9 mouse cellular contexts compared by ENCODE assay signal in the genomic region with DNA sequence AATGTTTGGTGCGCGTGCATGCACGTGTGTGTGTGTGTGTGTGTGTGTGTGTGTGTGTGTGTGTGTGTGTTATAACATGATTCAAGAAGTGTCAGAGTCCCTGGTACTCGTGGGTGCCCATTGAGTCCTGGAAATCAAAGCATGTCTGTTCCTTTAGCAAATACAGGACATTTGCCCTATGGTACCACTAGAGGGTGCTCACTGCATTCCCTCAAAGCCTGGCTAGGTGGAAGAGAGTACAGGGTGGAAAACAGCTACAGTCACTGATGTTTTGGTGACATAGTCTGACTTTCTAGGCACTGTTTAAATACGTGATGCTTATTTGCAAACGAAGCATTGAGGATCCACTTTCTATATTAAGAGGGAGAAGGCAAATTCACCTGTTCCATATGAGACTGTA. TPM values are rescaled to one million over a fixed set of nuclear protein-coding genes. Genes with fewer than 3 reads are reported as not detected.
DNase-seq lines count a peak whose midpoint lies in the region; ATAC-seq lines count a peak whose summit lies in the region.
"Had no signal": no experiment of that assay in that cellular context is flagged by ENCODE, and none has a peak within 500 bp of the region (broad histone marks: within the 10 kb centered on the region; RNA-seq: fewer than 3 reads in every experiment).

No protein-coding gene starts in this region.

- peak; percentile 21 for DNase-seq in c-Kit-positive CD71-positive TER-119-negative erythroid progenitor cells, embryonic 14.5 days (ENCODE audit: low read depth)
- peak; percentile 53 for DNase-seq in forebrain, embryonic 11.5 days (ENCODE audit: low spot score)
- peak; percentile 52 for DNase-seq in intestine, embryonic 14.5 days (ENCODE audit: low spot score)
- peak; percentile 67 to 75 for DNase-seq in left cerebral cortex, postnatal 14 days (ENCODE audit: low spot score in 2 of 2)
- DNase-seq in thymus, postnatal 14 days = peak; percentile 16

- no peak overlapping the region for H3K4me2 ChIP-seq in heart, embryonic 11.5 days
- no peak overlapping the region for H3K4me2 ChIP-seq in heart, embryonic 12.5 days
- no peak overlapping the region for H3K4me2 ChIP-seq in forebrain, embryonic 11.5 days (ENCODE audit: low read depth, low read length, severe bottlenecking)
- no peak overlapping the region for H3K4me2 ChIP-seq in intestine, embryonic 14.5 days (ENCODE audit: low read length)
- H3K4me2 ChIP-seq in midbrain, embryonic 13.5 days (replicated peaks) = no peak overlapping the region

- H3K27me3 ChIP-seq in heart, embryonic 11.5 days (ENCODE audit: control insufficient read depth, insufficient read depth, low read length) = no peaks in the 10 kb centered on the region
- no peaks in the 10 kb centered on the region for H3K27me3 ChIP-seq in heart, embryonic 12.5 days (replicated peaks)
- H3K27me3 ChIP-seq in forebrain, embryonic 11.5 days (ENCODE audit: control insufficient read depth, insufficient read depth, low read length) = no peaks in the 10 kb centered on the region
- H3K27me3 ChIP-seq in intestine, embryonic 14.5 days (replicated peaks; ENCODE audit: control insufficient read depth, insufficient read depth, low read length) = no peaks in the 10 kb centered on the region
- H3K27me3 ChIP-seq in midbrain, embryonic 13.5 days = no peaks in the 10 kb centered on the region

- H3K9me3 ChIP-seq in heart, embryonic 11.5 days (replicated peaks; ENCODE audit: control insufficient read depth, low read length) = no peaks in the 10 kb centered on the region
- no peaks in the 10 kb centered on the region for H3K9me3 ChIP-seq in heart, embryonic 12.5 days (replicated peaks)
- no peaks in the 10 kb centered on the region for H3K9me3 ChIP-seq in forebrain, embryonic 11.5 days (ENCODE audit: control insufficient read depth, low read length)
- H3K9me3 ChIP-seq in intestine, embryonic 14.5 days (ENCODE audit: control insufficient read depth, low read length) = no peaks in the 10 kb centered on the region
- no peaks in the 10 kb centered on the region for H3K9me3 ChIP-seq in midbrain, embryonic 13.5 days
- H3K9me3 ChIP-seq: megakaryocyte, embryonic 14.5 days had no signal

- H3K4me3 ChIP-seq in heart, embryonic 11.5 days (ENCODE audit: low read depth, low read length) = no peak overlapping the region
- H3K4me3 ChIP-seq in heart, embryonic 12.5 days = no peak overlapping the region
- no peak overlapping the region for H3K4me3 ChIP-seq in forebrain, embryonic 11.5 days (ENCODE audit: low read depth, low read length)
- H3K4me3 ChIP-seq in intestine, embryonic 14.5 days (ENCODE audit: low read depth, low read length) = no peak overlapping the region
- H3K4me3 ChIP-seq in midbrain, embryonic 13.5 days (replicated peaks) = no peak overlapping the region
- H3K4me3 ChIP-seq: megakaryocyte, embryonic 14.5 days had no signal

- 0 out of 2 replicates have a peak, but pooled peaks have one; percentile 40 for ATAC-seq in heart, embryonic 11.5 days (replicated peaks; ENCODE audit: insufficient number of reproducible peaks, low FRiP score, low TSS enrichment)
- no peak for ATAC-seq in heart, embryonic 12.5 days (ENCODE audit: insufficient number of reproducible peaks, low FRiP score)
- peak; percentile 75 for ATAC-seq in forebrain, embryonic 11.5 days (replicated peaks; ENCODE audit: low FRiP score)
- ATAC-seq in intestine, embryonic 14.5 days (replicated peaks; ENCODE audit: low FRiP score, low TSS enrichment, low read depth) = peak; percentile 65; the same call in 1 of the 2 replicates
- ATAC-seq in midbrain, embryonic 13.5 days = peak; percentile 87

- no peak overlapping the region for H3K27ac ChIP-seq in heart, embryonic 11.5 days (ENCODE audit: low read depth, low read length)
- H3K27ac ChIP-seq in heart, embryonic 12.5 days (ENCODE audit: poor library complexity, severe bottlenecking) = no peak overlapping the region
- H3K27ac ChIP-seq in forebrain, embryonic 11.5 days (ENCODE audit: low read depth, low read length) = no peak overlapping the region
- H3K27ac ChIP-seq in intestine, embryonic 14.5 days (ENCODE audit: low read depth) = no peak overlapping the region
- no peak overlapping the region for H3K27ac ChIP-seq in midbrain, embryonic 13.5 days

- H3K4me1 ChIP-seq in heart, embryonic 11.5 days (ENCODE audit: control insufficient read depth, insufficient read depth, low read length) = no peaks in the 10 kb centered on the region
- no peaks in the 10 kb centered on the region for H3K4me1 ChIP-seq in heart, embryonic 12.5 days (replicated peaks)
- no peaks in the 10 kb centered on the region for H3K4me1 ChIP-seq in forebrain, embryonic 11.5 days (replicated peaks; ENCODE audit: control insufficient read depth, insufficient read depth, low read length)
- no peaks in the 10 kb centered on the region for H3K4me1 ChIP-seq in intestine, embryonic 14.5 days (replicated peaks; ENCODE audit: control insufficient read depth, insufficient read depth, low read length)
- no peaks in the 10 kb centered on the region for H3K4me1 ChIP-seq in midbrain, embryonic 13.5 days (replicated peaks)

- 10% methylated on average over 6 of the region's 6 CpGs for WGBS in heart, embryonic 11.5 days (ENCODE audit: insufficient replicate concordance)
- 5% methylated on average over 6 of the region's 6 CpGs for WGBS in heart, embryonic 12.5 days
- WGBS in forebrain, embryonic 11.5 days = 6% methylated on average over 6 of the region's 6 CpGs
- WGBS in intestine, embryonic 14.5 days = 8% methylated on average over 6 of the region's 6 CpGs
- WGBS in midbrain, embryonic 13.5 days = 9% methylated on average over 6 of the region's 6 CpGs

- H3K36me3 ChIP-seq in heart, embryonic 11.5 days (ENCODE audit: control insufficient read depth, insufficient read depth, low read length) = no peaks in the 10 kb centered on the region
- H3K36me3 ChIP-seq in heart, embryonic 12.5 days = no peaks in the 10 kb centered on the region
- H3K36me3 ChIP-seq in forebrain, embryonic 11.5 days (ENCODE audit: control insufficient read depth, insufficient read depth, low read length) = no peaks in the 10 kb centered on the region
- H3K36me3 ChIP-seq in intestine, embryonic 14.5 days (ENCODE audit: control insufficient read depth, insufficient read depth, low read length) = no peaks in the 10 kb centered on the region
- H3K36me3 ChIP-seq in midbrain, embryonic 13.5 days = no peaks in the 10 kb centered on the region

- intact Hi-C loops in left cerebral cortex, postnatal 14 days (cut with DNase I) = loop anchor here (5.0 to 10.0 kb wide), 3 partner anchors 355 to 1012 kb away; no protein-coding TSS in a partner anchor

- no peak overlapping the region for H3K9ac ChIP-seq in heart, embryonic 11.5 days (ENCODE audit: low read depth, low read length)
- H3K9ac ChIP-seq in heart, embryonic 12.5 days = no peak overlapping the region
- H3K9ac ChIP-seq in forebrain, embryonic 11.5 days (ENCODE audit: low read length) = no peak overlapping the region
- H3K9ac ChIP-seq in intestine, embryonic 14.5 days (ENCODE audit: low read length) = no peak overlapping the region
- no peak overlapping the region for H3K9ac ChIP-seq in midbrain, embryonic 13.5 days (replicated peaks)

RNA-seq across cellular contexts. Expression of a gene that starts 27.9 kb away (rescaled TPM):
- not detected in 2 replicates for polyA plus RNA-seq in heart, embryonic 11.5 days (2014; fragmentation: Nextera tagmentation; extraction: Ambion mirVana)
- polyA plus RNA-seq in heart, embryonic 12.5 days (2016; fragmentation: Nextera tagmentation; extraction: Ambion mirVana) = not detected in 2 replicates
- not detected in 2 replicates for polyA plus RNA-seq in forebrain, embryonic 11.5 days (2014; fragmentation: Nextera tagmentation; extraction: Ambion mirVana)
- polyA plus RNA-seq in intestine, embryonic 14.5 days (2014; fragmentation: Nextera tagmentation; extraction: Ambion mirVana) = not detected in 2 replicates
- not detected for total RNA-seq in left cerebral cortex, postnatal 14 days (2021)
- polyA plus RNA-seq in midbrain, embryonic 13.5 days (2015; fragmentation: Nextera tagmentation; extraction: Ambion mirVana) = not detected in 2 replicates

RNA-seq across cellular contexts. Expression of a gene that starts 31.9 kb away (rescaled TPM):
- 0.41 and 1.1 TPM in 2 replicates for polyA plus RNA-seq in heart, embryonic 11.5 days (2014; fragmentation: Nextera tagmentation; extraction: Ambion mirVana)
- 0.63 and 0.78 TPM in 2 replicates for polyA plus RNA-seq in heart, embryonic 12.5 days (2016; fragmentation: Nextera tagmentation; extraction: Ambion mirVana)
- polyA plus RNA-seq in forebrain, embryonic 11.5 days (2014; fragmentation: Nextera tagmentation; extraction: Ambion mirVana) = 5.5 and 8.0 TPM in 2 replicates
- 2.0 and 2.1 TPM in 2 replicates for polyA plus RNA-seq in intestine, embryonic 14.5 days (2014; fragmentation: Nextera tagmentation; extraction: Ambion mirVana)
- 10 to 100 TPM; 57.5 to 64.6 TPM for total RNA-seq in left cerebral cortex, postnatal 14 days (2021)
- 9.9 and 11.3 TPM in 2 replicates for polyA plus RNA-seq in midbrain, embryonic 13.5 days (2015; fragmentation: Nextera tagmentation; extraction: Ambion mirVana)

RNA-seq across cellular contexts. Expression of a gene that starts 45.9 kb away (rescaled TPM):
- polyA plus RNA-seq in heart, embryonic 11.5 days (2014; fragmentation: Nextera tagmentation; extraction: Ambion mirVana) = not detected in 2 replicates
- not detected in 2 replicates for polyA plus RNA-seq in heart, embryonic 12.5 days (2016; fragmentation: Nextera tagmentation; extraction: Ambion mirVana)
- not detected in 2 replicates for polyA plus RNA-seq in forebrain, embryonic 11.5 days (2014; fragmentation: Nextera tagmentation; extraction: Ambion mirVana)
- polyA plus RNA-seq in intestine, embryonic 14.5 days (2014; fragmentation: Nextera tagmentation; extraction: Ambion mirVana) = not detected in 2 replicates
- total RNA-seq in left cerebral cortex, postnatal 14 days (2021) = not detected
- not detected in 2 replicates for polyA plus RNA-seq in midbrain, embryonic 13.5 days (2015; fragmentation: Nextera tagmentation; extraction: Ambion mirVana)

Comparison
In these comparisons a context has a peak if more than half of its experiments do, and no peak if none do; other contexts are left out.
1. DNase-seq: peak in every context shown above with its lines; median percentile 71 in left cerebral cortex, postnatal 14 days; 53 in forebrain, embryonic 11.5 days; 52 in intestine, embryonic 14.5 days; 21 in c-Kit-positive CD71-positive TER-119-negative erythroid progenitor cells, embryonic 14.5 days; 16 in thymus, postnatal 14 days.